Mouse (Mus musculus): ENCODE results near the gene Kat2b. TPM values are rescaled to one million over a fixed set of nuclear protein-coding genes. Genes with fewer than 3 reads are reported as not detected.

Gene Kat2b
- total and polyA plus RNA-seq, 3 experiments, result 6.2 to 7.4 TPM; not detected in 1

GRCm38 (mm10) chr17:53622125-53622524, 55.5 kb downstream of the Kat2b start:
- Histone ChIP-seq H3K36me3 (ENCODE audit: control insufficient read depth in 1 of 2, insufficient read depth in 2 of 2, low read length in 2 of 2) (peaks cover 2 to 31% of the 10 kb centered on the region in 2 experiments; a peak in 3 of 4 replicates), H3K4me3 (ENCODE audit: control insufficient read depth in 1 of 2, insufficient read depth in 1 of 2, low read depth in 2 of 2, low read length in 2 of 2) (no peak overlapping the region), H3K79me2 (ENCODE audit: control insufficient read depth, insufficient read depth, low read length, poor library complexity) (no peaks in the 10 kb centered on the region), H3K27me3 (ENCODE audit: control insufficient read depth in 1 of 2, insufficient read depth in 2 of 2, low read length in 2 of 2) (no peaks in the 10 kb centered on the region), H3K9ac (ENCODE audit: control insufficient read depth, low read depth, low read length, poor library complexity, severe bottlenecking) (no peak overlapping the region), H3K4me1 (ENCODE audit: control insufficient read depth in 1 of 2, insufficient read depth in 2 of 2, low read length in 2 of 2) (peaks cover 18 to 31% of the 10 kb centered on the region in 2 experiments), H3K27ac (ENCODE audit: control insufficient read depth, low read depth, low read length) (peak overlapping the region; percentile 13), H3K9me3 (replicated peaks; ENCODE audit: insufficient read depth, low read length) (no peaks in the 10 kb centered on the region)
- TF ChIP-seq HCFC1 (IDR thresholded peaks at IDR 0.05; ENCODE audit: low read depth, low read length), result no peak
- TF ChIP-seq EP300 (IDR thresholded peaks at IDR 0.05; ENCODE audit: low read depth in 1 of 2, low read length in 2 of 2), result peak; percentile 66 to 72
- no peak for TF ChIP-seq GABPA (IDR thresholded peaks at IDR 0.05; ENCODE audit: low read depth, low read length)
- peak; percentile 43; the same call in 1 of the 2 replicates for TF ChIP-seq SIN3A (IDR thresholded peaks at IDR 0.05; ENCODE audit: low read length)
- no peak for TF ChIP-seq ZC3H11A (IDR thresholded peaks at IDR 0.05; ENCODE audit: low read depth, low read length)
- no peak for TF ChIP-seq MYC (IDR thresholded peaks at IDR 0.05; ENCODE audit: low read depth, low read length)
- no peak for TF ChIP-seq KAT2A (conservative IDR thresholded peaks at IDR 0.05; ENCODE audit: low read depth, low read length)
- no peak for TF ChIP-seq ZKSCAN1 (IDR thresholded peaks at IDR 0.05; ENCODE audit: low read depth, low read length)
- TF ChIP-seq SMC3 (IDR thresholded peaks at IDR 0.05; ENCODE audit: low read depth, low read length), result 0 out of 2 replicates have a peak, but pooled peaks have one; percentile 5
- peak; percentile 70 for TF ChIP-seq TCF12 (IDR thresholded peaks at IDR 0.05; ENCODE audit: low read depth, low read length)
- TF ChIP-seq ZNF384 (IDR thresholded peaks at IDR 0.05; ENCODE audit: low read depth, low read length), result peak; percentile 65
- peak; percentile 73 for TF ChIP-seq RCOR1 (IDR thresholded peaks at IDR 0.05; ENCODE audit: low read depth, low read length)
- TF ChIP-seq CHD1 (IDR thresholded peaks at IDR 0.05; ENCODE audit: low read depth, low read length), result no peak
- TF ChIP-seq ETS1 (IDR thresholded peaks at IDR 0.05; ENCODE audit: low read depth, low read length), result peak; percentile 67
- no peak for TF ChIP-seq RAD21 (IDR thresholded peaks at IDR 0.05; ENCODE audit: low read depth, low read length)
- no peak for TF ChIP-seq MYB (IDR thresholded peaks at IDR 0.05; ENCODE audit: low read depth, low read length)
- peak; percentile 89 for TF ChIP-seq BHLHE40 (IDR thresholded peaks at IDR 0.05; ENCODE audit: borderline replicate concordance, low read depth, low read length)
- no peak for TF ChIP-seq MEF2A (IDR thresholded peaks at IDR 0.05; ENCODE audit: extremely low read depth, insufficient replicate concordance, low read depth, low read length, poor library complexity, severe bottlenecking)
- TF ChIP-seq GATA1 (IDR thresholded peaks at IDR 0.05; ENCODE audit: low read depth, low read length), result peak; percentile 84
- no peak for TF ChIP-seq ZMIZ1 (IDR thresholded peaks at IDR 0.05; ENCODE audit: low read depth, low read length)
- TF ChIP-seq MXI1 (IDR thresholded peaks at IDR 0.05; ENCODE audit: low read depth, low read length), result no peak
- TF ChIP-seq POLR2A (IDR thresholded peaks at IDR 0.05; ENCODE audit: control insufficient read depth in 1 of 2, insufficient read depth in 1 of 2, low read depth in 1 of 2, low read length in 2 of 2, poor library complexity in 1 of 2), result no peak
- TF ChIP-seq MAX (IDR thresholded peaks at IDR 0.05; ENCODE audit: low read length), result no peak
- TF ChIP-seq POLR2AphosphoS5 (IDR thresholded peaks at IDR 0.05; ENCODE audit: borderline replicate concordance, low read depth, low read length), result no peak
- peak; percentile 41 for DNase-seq (ENCODE audit: low read depth, low spot score)

Measured in MEL (cell line).